Mouse (Mus musculus) liver, postnatal 0 days (tissue): ENCODE measurements around the gene Grik4.

Experiments used
- CTCF ChIP-seq: sonication (generic); IDR thresholded peaks from 2 replicates; pipeline ENCODE4 v1.5.1; 2016; ENCODE audit warnings: antibody characterized with exemption, low read depth
- EP300 ChIP-seq: IDR thresholded peaks from 2 replicates; pipeline ENCODE4 v1.6.1; 2016; ENCODE audit warnings: antibody characterized with exemption, low read depth, mild to moderate bottlenecking

GRCm38 (mm10) chr9:42750176-42750575, 194.1 kb downstream of the Grik4 start:
- TF ChIP-seq CTCF (no peak), EP300 (no peak)
